Mouse (Mus musculus) CH12.LX (cell line): ENCODE measurements around the gene Sept1.

ENCODE experiments used
- CHD2 ChIP-seq: IDR thresholded peaks from 2 replicates; pipeline ENCODE4 v1.6.1; 2011; ENCODE audit warnings: low read length, improper control_type of control experiment
- CTCF ChIP-seq, 2 experiments: IDR thresholded peaks in 1 of 2; conservative IDR thresholded peaks in 1 of 2; 2 replicates each; pipeline ENCODE4 v1.5.1; 2011 to 2012; ENCODE audit warnings: low read depth in 2 of 2, low read length in 2 of 2, improper control_type of control experiment in 1 of 2, inconsistent platforms in 1 of 2, mild to moderate bottlenecking in 1 of 2, moderate library complexity in 1 of 2
- E2F4 ChIP-seq: IDR thresholded peaks from 2 replicates; pipeline ENCODE4 v1.6.1; 2011; ENCODE audit warnings: low read depth, low read length, improper control_type of control experiment; ENCODE audit not compliant: insufficient replicate concordance
- ELF1 ChIP-seq: IDR thresholded peaks from 2 replicates; pipeline ENCODE4 v1.6.1; 2014; ENCODE audit warnings: low read depth, mild to moderate bottlenecking, inconsistent platforms, low read length, improper control_type of control experiment
- HCFC1 ChIP-seq: IDR thresholded peaks from 2 replicates; pipeline ENCODE4 v1.6.1; 2012; ENCODE audit warnings: low read depth, mild to moderate bottlenecking, inconsistent platforms, low read length, improper control_type of control experiment
- MAZ ChIP-seq: IDR thresholded peaks from 2 replicates; pipeline ENCODE4 v1.6.1; 2012; ENCODE audit warnings: low read depth, mild to moderate bottlenecking, inconsistent platforms, low read length, improper control_type of control experiment, moderate library complexity
- MEF2A ChIP-seq: IDR thresholded peaks from 2 replicates; pipeline ENCODE4 v1.6.1; 2014; ENCODE audit warnings: low read depth, mild to moderate bottlenecking, inconsistent platforms, low read length, improper control_type of control experiment, borderline replicate concordance
- POLR2A ChIP-seq: IDR thresholded peaks from 2 replicates; pipeline ENCODE4 v1.6.1; 2011; ENCODE audit warnings: low read depth, mild to moderate bottlenecking, improper control_type of control experiment, low read length
- POLR2AphosphoS2 ChIP-seq: IDR thresholded peaks from 2 replicates; pipeline ENCODE4 v1.6.1; 2011; ENCODE audit warnings: low read depth, low read length, improper control_type of control experiment
- USF2 ChIP-seq: conservative IDR thresholded peaks from 2 replicates; pipeline ENCODE4 v1.6.1; 2011; ENCODE audit warnings: low read depth, low read length, improper control_type of control experiment
- ZNF384 ChIP-seq: IDR thresholded peaks from 2 replicates; pipeline ENCODE4 v1.6.1; 2012; ENCODE audit warnings: low read depth, low read length, improper control_type of control experiment, inconsistent platforms

DNA sequence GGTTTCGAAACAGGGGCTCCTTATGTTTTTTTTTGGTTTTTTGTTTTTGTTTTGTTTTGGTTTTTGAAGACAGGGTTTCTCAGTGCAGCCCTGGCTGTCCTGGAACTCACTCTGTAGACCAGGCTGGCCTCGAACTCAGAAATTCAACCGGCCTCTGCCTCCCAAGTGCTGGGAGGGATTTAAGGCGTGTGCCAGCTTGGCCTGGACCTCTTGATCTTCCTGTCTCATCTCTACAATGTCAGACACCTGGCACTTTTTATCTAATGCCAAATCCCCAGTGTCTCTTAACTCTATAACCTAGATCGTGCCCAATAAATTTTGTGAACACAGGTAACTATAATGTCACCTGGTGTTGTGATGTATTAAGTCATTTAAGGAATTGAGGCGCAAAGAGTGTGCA, 20.4 kb upstream of the Sept1 start:
- TF ChIP-seq POLR2A (no peak), USF2 (no peak), CTCF (conservative IDR thresholded peaks at IDR 0.05 in 1 of 2, IDR thresholded peaks at IDR 0.05 in 1 of 2; ENCODE audit: low read depth in 2 of 2, low read length in 2 of 2) (no peak), E2F4 (no peak), POLR2AphosphoS2 (no peak), ZNF384 (no peak), ELF1 (no peak), MEF2A (no peak), MAZ (no peak), CHD2 (no peak), HCFC1 (no peak)
